Mouse (Mus musculus) heart, embryonic 14.5 days (tissue): Measurements from ENCODE around the gene Dnajb14. TPM values are rescaled to one million over a fixed set of nuclear protein-coding genes. Genes with fewer than 3 reads are reported as not detected.

Experiments
- ATAC-seq: fragments of 200-750 bp; cut with Nextera tagmentation; 2 replicates; pipeline ENCODE4 v1.8.0; 2017; ENCODE audit warnings: low read depth, moderate TSS enrichment; ENCODE audit not compliant: insufficient number of reproducible peaks, insufficient read depth, low FRiP score
- H3K27ac ChIP-seq, 2 experiments: fragments of 200-500 bp in 1 of 2; fragments of 300-500 bp in 1 of 2; sonication (generic) in 1 of 2; replicated peaks in 1 of 2; 2 replicates each; pipeline ENCODE4 v1.5.1; 2012 to 2014; ENCODE audit warnings: low read depth in 2 of 2, low read length in 2 of 2, control low read depth in 1 of 2, mild to moderate bottlenecking in 1 of 2, mixed read lengths in 1 of 2; ENCODE audit not compliant: control insufficient read depth in 1 of 2, insufficient read depth in 1 of 2
- H3K27me3 ChIP-seq: fragments of 300-500 bp; sonication (generic); 2 replicates; pipeline ENCODE4 v1.6.1; 2014; ENCODE audit warnings: mild to moderate bottlenecking, low read length, control low read depth; ENCODE audit not compliant: control insufficient read depth, insufficient read depth
- H3K36me3 ChIP-seq: fragments of 300-500 bp; sonication (generic); 2 replicates; pipeline ENCODE4 v1.6.1; 2014; ENCODE audit warnings: mild to moderate bottlenecking, control low read depth, low read length, mixed read lengths; ENCODE audit not compliant: control insufficient read depth, insufficient read depth
- H3K4me1 ChIP-seq, 2 experiments: fragments of 200-500 bp in 1 of 2; fragments of 300-500 bp in 1 of 2; sonication (generic) in 1 of 2; 2 replicates each; pipeline ENCODE4 v1.6.1; 2012 to 2014; ENCODE audit warnings: low read length in 2 of 2, control low read depth in 1 of 2, mixed read lengths in 1 of 2; ENCODE audit not compliant: control insufficient read depth in 2 of 2, insufficient read depth in 2 of 2
- H3K4me2 ChIP-seq: fragments of 300-500 bp; sonication (generic); 2 replicates; pipeline ENCODE4 v1.6.1; 2014; ENCODE audit warnings: mild to moderate bottlenecking, low read length
- H3K4me3 ChIP-seq, 2 experiments: fragments of 200-500 bp in 1 of 2; fragments of 300-500 bp in 1 of 2; sonication (generic) in 1 of 2; 2 replicates each; pipeline ENCODE4 v1.5.1; 2012 to 2014; ENCODE audit warnings: low read length in 2 of 2, mild to moderate bottlenecking in 2 of 2, control low read depth in 1 of 2, low read depth in 1 of 2, moderate library complexity in 1 of 2; ENCODE audit not compliant: control insufficient read depth in 1 of 2, insufficient read depth in 1 of 2
- H3K9ac ChIP-seq: fragments of 300-500 bp; sonication (generic); 2 replicates; pipeline ENCODE4 v1.6.1; 2014; ENCODE audit warnings: mild to moderate bottlenecking, low read length
- H3K9me3 ChIP-seq: fragments of 300-500 bp; sonication (generic); 2 replicates; pipeline ENCODE4 v1.6.1; 2016; ENCODE audit warnings: low read length, control low read depth; ENCODE audit not compliant: control insufficient read depth
- WGBS: fragments of 180-500 bp; shearing (Covaris S2); extraction: QIAGEN DNeasy Blood & Tissue Kit; methylation state at CpG from one replicate; pipeline ENCODE4 v1.1.7; 2014; 5-methylcytosine and 5-hydroxymethylcytosine counted together
- polyA plus RNA-seq: library from polyadenylated mRNA; unstranded; fragments of >200 nt; fragmentation: Nextera tagmentation; extraction: Ambion mirVana; gene quantifications from 2 replicates; pipeline ENCODE4 v1.2.1, GENCODE M21; 2014

Gene Dnajb14
- polyA plus RNA-seq, 1 experiment from 2014 or later, result 10.2 TPM

- WGBS, result 78% methylated on average over 3 of the region's 3 CpGs
- Histone ChIP-seq H3K4me3 (no peak overlapping the region), H3K36me3 (peaks cover 16% of the 10 kb centered on the region; the same call in 1 of the 2 replicates), H3K27ac (no peak overlapping the region), H3K4me2 (no peak overlapping the region), H3K9me3 (no peaks in the 10 kb centered on the region; the same call in 1 of the 2 replicates), H3K9ac (no peak overlapping the region), H3K4me1 (no peaks in the 10 kb centered on the region), H3K27me3 (no peaks in the 10 kb centered on the region)
- ATAC-seq, result no peak
Observed at GRCm38 (mm10) chr3:137879313-137879712, 11.8 kb downstream of the Dnajb14 start.

GRCm38 (mm10) chr3:137880109-137880748 lies 12.8 kb downstream of the Dnajb14 start:
- H3K4me1 ChIP-seq, result no peaks in the 10 kb centered on the region
- H3K9me3 ChIP-seq, result no peaks in the 10 kb centered on the region; the same call in 1 of the 2 replicates
- no peak overlapping the region for H3K9ac ChIP-seq
- no peak for ATAC-seq
- 65% methylated on average over 4 of the region's 4 CpGs for WGBS
- no peaks in the 10 kb centered on the region for H3K27me3 ChIP-seq
- H3K27ac ChIP-seq, result no peak overlapping the region
- no peak overlapping the region for H3K4me3 ChIP-seq
- peaks cover 20% of the 10 kb centered on the region; the same call in 1 of the 2 replicates for H3K36me3 ChIP-seq
- no peak overlapping the region for H3K4me2 ChIP-seq

GRCm38 (mm10) chr3:137881093-137881492 lies 13.6 kb downstream of the Dnajb14 start:
- Histone ChIP-seq H3K9me3 (no peaks in the 10 kb centered on the region; the same call in 1 of the 2 replicates), H3K4me2 (no peak overlapping the region), H3K4me1 (no peaks in the 10 kb centered on the region), H3K9ac (no peak overlapping the region), H3K27me3 (no peaks in the 10 kb centered on the region), H3K27ac (no peak overlapping the region), H3K36me3 (peaks cover 23% of the 10 kb centered on the region), H3K4me3 (no peak overlapping the region)
- WGBS, result 96% methylated on average over 5 of the region's 5 CpGs
- ATAC-seq, result no peak

- Histone ChIP-seq H3K4me1 (no peaks in the 10 kb centered on the region), H3K9ac (no peak overlapping the region), H3K36me3 (peaks cover 59% of the 10 kb centered on the region), H3K9me3 (no peaks in the 10 kb centered on the region), H3K4me3 (no peak overlapping the region), H3K4me2 (no peak overlapping the region), H3K27ac (no peak overlapping the region), H3K27me3 (no peaks in the 10 kb centered on the region)
- no peak for ATAC-seq
- 85% methylated on average over 7 of the region's 7 CpGs for WGBS
Observed at GRCm38 (mm10) chr3:137887961-137888360, 20.5 kb downstream of the Dnajb14 start.

- no peaks in the 10 kb centered on the region for H3K27me3 ChIP-seq
- no peak overlapping the region for H3K9ac ChIP-seq
- no peak overlapping the region for H3K4me2 ChIP-seq
- 0 out of 2 replicates have a peak, but pooled peaks cover 4% of the 10 kb centered on the region for H3K9me3 ChIP-seq
- H3K36me3 ChIP-seq, result peaks cover 77% of the 10 kb centered on the region
- no peak overlapping the region for H3K27ac ChIP-seq
- 85% methylated on average over 3 of the region's 3 CpGs for WGBS
- H3K4me3 ChIP-seq, result no peak overlapping the region
- H3K4me1 ChIP-seq, result no peaks in the 10 kb centered on the region
- ATAC-seq, result no peak
Observed at GRCm38 (mm10) chr3:137891089-137891488, 23.6 kb downstream of the Dnajb14 start.

- no peaks in the 10 kb centered on the region for H3K4me1 ChIP-seq
- H3K27ac ChIP-seq, result no peak overlapping the region
- ATAC-seq, result no peak
- no peak overlapping the region for H3K9ac ChIP-seq
- no peak overlapping the region for H3K4me2 ChIP-seq
- 96% methylated on average over 4 of the region's 4 CpGs for WGBS
- H3K36me3 ChIP-seq, result peaks cover 75% of the 10 kb centered on the region
- 0 out of 2 replicates have a peak, but pooled peaks cover 4% of the 10 kb centered on the region for H3K9me3 ChIP-seq
- H3K27me3 ChIP-seq, result no peaks in the 10 kb centered on the region
- no peak overlapping the region for H3K4me3 ChIP-seq
Observed at GRCm38 (mm10) chr3:137892118-137892517, 24.6 kb downstream of the Dnajb14 start.

- H3K9ac ChIP-seq, result no peak overlapping the region
- H3K27ac ChIP-seq, result no peak overlapping the region
- WGBS, result 86% methylated on average over 4 of the region's 4 CpGs
- H3K27me3 ChIP-seq, result no peaks in the 10 kb centered on the region
- H3K9me3 ChIP-seq, result 0 out of 2 replicates have a peak, but pooled peaks cover 4% of the 10 kb centered on the region
- no peak overlapping the region for H3K4me3 ChIP-seq
- no peak overlapping the region for H3K4me2 ChIP-seq
- no peak for ATAC-seq
- H3K36me3 ChIP-seq, result peaks cover 76% of the 10 kb centered on the region
- H3K4me1 ChIP-seq, result no peaks in the 10 kb centered on the region
Observed at GRCm38 (mm10) chr3:137893789-137894188, 26.3 kb downstream of the Dnajb14 start.

- ATAC-seq, result no peak
- Histone ChIP-seq H3K9me3 (0 out of 2 replicates have a peak, but pooled peaks cover 4% of the 10 kb centered on the region), H3K4me3 (no peak overlapping the region), H3K27ac (no peak overlapping the region), H3K9ac (no peak overlapping the region), H3K27me3 (no peaks in the 10 kb centered on the region), H3K4me1 (no peaks in the 10 kb centered on the region), H3K36me3 (peaks cover 75% of the 10 kb centered on the region), H3K4me2 (no peak overlapping the region)
- 87% methylated on average over 3 of the region's 3 CpGs for WGBS
Observed at GRCm38 (mm10) chr3:137895196-137895595, 27.7 kb downstream of the Dnajb14 start.
